Mouse (Mus musculus) adrenal gland, postnatal 25 days (tissue): ENCODE data around the gene Uchl4. TPM values are rescaled to one million over a fixed set of nuclear protein-coding genes. Genes with fewer than 3 reads are reported as not detected.
"Not testable (repeated sequence)": the region's sequence is repeated elsewhere in the genome, so short reads cannot be mapped to it uniquely, and the experiment has no call there.

Source experiments
- DNase-seq: peaks from one replicate; pipeline ENCODE4 v3.0.0; 2021; ENCODE audit warnings: mixed read lengths
- total RNA-seq: library from RNA; stranded (reverse); gene quantifications from 2 replicates; pipeline ENCODE4 v1.2.3, GENCODE M21; 2021

Uchl4 gene
- total RNA-seq, 1 experiment from 2014 or later, result 2.6 TPM

DNA sequence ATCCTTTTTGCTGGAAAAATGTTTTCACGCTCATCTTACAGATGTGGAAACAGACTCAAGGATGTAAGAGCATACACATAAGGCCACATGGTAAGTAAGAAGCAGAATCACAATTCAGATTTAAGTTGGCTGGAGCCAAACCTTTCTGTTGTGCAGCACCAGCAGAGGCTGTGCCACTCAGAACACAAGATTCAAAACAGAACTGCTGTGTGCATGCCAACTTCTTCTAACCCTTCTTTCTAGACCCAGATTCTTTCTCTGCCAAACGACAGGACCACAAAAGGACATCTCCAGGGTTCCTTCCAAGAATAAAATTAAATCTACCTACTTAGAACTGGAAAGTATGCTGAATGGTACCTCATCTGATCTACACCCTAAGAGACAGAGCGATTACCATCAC lies 3.3 kb upstream of the Uchl4 start:
- DNase-seq, result no peak

DNA sequence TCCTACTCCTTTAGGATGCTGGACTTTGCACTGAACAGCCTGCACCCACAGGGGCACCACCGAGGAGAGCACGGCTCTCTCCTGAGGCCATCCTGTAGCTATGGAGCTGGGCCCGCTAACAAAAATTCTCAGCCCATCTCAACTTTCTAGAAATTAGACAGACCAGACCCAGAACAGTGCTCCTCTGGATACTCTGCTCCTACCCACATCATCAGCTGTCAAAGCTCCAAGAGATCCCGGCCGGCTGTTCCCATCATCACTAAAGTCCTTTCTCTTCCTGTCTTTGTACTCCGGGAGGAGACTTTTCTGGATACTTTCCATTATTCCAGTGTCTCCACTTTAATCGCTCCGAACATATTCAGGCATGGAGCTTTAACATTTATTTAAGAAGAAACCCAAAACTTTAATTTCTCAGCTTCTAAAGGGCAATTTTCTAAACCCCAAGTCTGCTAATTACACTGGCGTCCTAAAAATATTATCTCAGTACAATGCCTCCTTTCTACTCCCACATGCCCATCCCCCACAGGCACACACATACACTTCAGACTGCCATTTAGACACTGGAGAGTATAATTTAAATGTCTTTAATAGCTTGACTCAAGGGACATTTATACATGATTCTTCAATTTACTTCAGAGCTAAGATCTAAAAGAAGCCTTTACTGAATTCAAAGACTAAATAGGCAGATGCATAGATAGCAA lies 2.6 kb upstream of the Uchl4 start:
- no peak for DNase-seq

DNA sequence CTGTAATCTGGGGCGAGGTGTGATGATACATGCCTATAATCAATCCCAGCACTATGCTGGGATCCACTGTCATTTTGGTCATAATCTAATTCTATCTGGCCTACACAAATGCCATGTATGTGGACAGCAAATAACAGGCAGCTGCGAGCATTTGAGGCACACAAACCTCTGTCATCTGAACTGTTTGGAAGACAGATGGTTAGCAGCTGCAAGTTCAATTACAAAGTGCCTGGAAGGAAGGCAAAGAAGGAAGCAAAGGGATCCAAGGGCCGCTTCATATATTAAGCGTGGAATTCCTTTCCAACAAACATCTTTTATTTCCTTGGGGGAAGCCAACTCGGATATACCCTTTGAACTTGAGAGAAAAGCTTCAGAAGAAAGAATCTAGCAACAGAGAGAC lies 1.3 kb upstream of the Uchl4 start:
- DNase-seq, result no peak

DNA sequence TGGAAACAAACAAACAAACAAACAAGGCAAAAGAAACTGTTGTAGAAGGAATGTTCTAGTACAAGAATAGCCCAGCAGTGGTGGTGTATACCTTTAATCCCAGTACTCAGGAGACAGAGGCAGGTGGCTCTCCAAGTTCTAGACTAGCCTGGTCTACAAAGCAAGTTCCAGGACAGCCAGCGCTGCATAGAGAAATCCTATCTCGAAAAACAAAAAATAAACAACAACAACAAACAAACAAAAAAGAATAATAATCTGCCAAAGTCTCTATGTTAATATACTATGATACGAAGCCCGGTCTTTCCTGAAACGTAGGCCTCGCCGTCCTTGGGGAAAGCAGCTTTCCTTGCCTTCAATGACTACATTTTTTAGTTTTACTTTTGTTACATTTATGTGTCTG lies 1.1 kb downstream of the Uchl4 start:
- no peak for DNase-seq

DNA sequence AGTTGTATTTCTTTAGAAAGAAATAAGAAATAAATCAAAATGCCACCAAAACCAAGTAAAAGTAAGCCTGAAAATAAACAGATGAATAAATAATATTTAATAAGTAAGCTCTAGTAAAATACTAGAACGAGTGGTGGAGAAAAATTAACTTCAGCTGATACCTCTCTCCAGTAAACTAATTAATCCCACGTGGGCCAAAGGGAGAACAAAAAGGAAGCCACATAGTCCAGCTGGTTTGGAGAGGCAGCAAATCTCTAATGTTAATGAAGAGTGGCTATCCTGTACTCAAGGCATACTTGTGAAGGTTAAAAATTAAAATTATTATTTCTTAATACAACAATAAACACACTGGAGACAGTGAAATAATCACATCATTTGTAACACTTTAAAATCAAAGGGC lies 5.1 kb downstream of the Uchl4 start:
- DNase-seq, result no peak

DNA sequence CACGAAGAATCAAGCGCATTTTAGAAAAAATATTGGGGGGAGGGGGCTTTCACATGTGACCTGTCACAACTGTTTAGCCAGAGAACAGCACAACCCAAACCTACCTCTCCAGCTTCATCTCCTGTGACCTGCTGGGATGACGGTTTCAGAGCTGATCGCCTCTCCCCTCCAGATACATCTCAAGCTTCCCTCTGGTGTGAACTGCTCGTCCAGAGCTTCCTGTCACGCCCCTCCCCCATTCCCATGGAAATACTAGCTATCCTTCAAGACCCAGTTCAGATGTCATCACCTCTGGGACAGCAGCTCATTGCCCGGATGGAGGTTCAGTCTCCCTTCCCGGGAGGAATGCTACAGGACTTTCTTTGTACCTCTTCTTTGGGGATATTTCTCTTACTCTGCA lies 5.7 kb downstream of the Uchl4 start:
- no peak for DNase-seq

DNA sequence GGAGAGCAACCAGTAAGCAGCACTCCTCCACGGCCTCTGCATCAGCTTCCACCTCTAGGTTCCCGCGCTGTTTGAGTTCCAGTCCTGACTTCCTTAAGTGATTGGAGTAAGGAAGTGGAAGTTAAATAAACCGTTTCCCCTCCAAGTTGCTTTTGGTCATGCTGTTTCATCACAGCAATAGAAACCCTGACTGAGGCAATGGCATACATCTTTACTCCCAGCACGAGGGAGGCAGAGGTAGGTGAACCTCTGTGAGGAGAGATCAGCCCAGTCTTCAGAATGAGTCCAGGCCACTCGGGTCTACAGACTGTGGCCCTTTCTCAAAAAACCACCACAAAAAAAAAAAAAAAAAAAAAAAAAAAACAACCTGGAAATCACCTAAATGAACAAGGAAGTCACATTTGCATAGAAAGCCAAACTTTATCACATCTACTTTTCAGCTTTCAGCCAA lies 7.4 kb downstream of the Uchl4 start:
- DNase-seq, result no peak

DNA sequence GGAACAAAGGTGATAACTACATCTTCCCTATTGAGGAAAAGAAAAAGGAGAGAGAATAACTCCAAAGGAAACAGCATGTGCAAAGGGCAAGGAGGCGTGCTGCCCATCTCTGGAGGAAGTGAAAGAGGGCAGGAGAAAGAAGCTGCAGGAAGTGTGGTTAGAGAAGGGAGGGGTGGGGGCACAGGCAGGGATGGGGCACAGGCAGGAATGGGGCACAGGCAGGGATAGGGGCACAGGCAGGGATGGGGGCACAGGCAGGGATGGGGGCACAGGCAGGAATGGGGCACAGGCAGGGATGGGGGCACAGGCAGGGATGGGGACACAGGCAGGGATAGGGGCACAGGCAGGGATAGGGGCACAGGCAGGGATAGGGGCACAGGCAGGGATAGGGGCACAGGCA lies 14.4 kb downstream of the Uchl4 start:
- no peak for DNase-seq

DNA sequence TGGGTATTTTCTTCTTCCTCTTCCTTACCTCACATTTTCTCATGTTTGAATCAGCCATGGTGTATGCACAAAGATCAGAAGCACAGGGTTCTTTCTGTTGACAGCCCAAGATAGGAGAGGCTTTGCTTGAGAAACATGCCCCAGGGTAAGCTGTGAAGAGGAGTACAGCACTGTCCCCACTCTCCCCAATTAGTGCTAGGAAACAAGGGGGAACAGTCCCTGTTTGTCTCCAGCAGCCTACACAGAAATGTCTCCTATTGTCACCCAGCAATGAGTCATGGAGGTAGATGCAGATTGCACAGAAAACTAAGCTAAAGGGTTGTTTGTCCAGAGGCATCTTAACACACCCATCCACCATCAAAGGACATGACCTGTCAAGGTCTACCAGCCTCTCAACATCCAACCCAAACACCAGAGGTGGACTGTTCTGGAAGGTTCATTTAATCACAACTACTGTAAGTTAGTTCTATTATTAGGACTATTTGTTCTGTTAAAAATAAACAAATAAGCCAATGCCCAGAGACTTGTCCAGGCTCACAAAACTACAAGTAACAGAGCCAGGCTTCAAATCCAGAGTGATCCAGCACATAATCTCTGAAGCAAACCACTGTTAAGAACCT lies 15.2 kb downstream of the Uchl4 start:
- DNase-seq, result no peak

DNA sequence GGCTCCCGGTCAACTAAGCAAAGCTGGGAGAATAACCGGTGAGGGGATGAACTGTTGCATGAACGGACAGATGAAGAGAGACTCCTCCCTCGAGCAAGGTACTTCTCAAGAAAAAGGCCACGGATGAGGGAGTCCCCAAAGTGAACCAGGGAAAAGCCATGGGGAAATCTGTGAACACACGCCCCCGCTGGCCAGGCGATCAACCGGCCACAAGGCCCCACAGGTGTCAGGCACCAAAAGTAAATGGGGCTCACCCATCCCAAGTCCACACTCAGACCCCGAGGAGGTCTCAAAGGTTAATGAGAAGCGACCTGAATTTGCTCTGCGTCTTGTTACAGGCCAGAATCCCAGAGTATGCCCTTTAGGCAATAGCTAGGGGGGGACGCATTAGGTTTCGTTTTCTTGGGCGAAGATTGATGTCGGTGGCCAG lies 17.6 kb downstream of the Uchl4 start:
- peak; percentile 18 for DNase-seq

DNA sequence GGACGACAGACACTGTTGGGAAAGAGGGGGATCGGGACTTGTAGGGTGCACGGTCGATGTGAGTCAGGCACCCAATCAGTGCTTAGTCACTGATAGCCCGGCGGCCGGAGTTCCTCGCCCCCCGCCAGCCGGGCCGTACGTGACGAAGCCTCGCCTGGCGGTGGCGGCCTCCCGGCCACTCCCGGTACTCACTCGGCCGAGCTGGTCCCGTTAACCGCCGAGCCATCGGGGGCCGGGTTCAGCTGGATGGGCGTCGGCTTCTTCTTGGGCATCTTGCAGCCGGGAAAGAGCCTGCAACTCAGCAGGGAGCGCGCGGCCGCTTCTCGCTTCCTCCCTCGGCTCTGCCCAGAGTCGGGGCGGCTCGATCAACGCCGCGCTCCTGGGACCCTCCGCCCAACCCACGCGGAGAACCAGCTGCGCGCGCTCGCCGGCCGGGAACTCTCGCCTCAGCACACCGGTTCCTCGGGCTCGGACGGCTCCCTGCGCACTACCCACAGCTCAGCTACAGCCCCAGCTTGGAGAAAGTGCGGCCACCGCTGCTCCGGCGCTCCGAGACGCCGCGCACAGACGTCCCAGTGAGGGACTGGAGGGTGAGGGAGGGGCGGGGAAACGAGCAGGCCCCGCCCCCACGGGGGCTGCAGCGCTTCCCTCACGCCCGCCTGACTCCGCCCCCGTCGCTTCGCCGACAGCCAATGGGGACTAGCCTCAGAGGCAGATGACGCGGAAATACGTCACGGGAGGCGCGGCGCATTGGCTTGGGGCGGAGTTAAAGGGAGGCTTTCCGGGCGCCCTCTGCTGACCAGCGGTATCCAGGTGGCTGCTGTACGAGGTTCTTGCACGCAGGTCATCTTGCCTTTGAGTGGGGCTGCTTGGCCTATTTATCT lies 18.3 kb downstream of the Uchl4 start, which contains the start of gene Map2k1:
Map2k1 (minus strand) TSS at position 611 of the 884 bp plus-strand sequence.
- peak; percentile 100 for DNase-seq

DNA sequence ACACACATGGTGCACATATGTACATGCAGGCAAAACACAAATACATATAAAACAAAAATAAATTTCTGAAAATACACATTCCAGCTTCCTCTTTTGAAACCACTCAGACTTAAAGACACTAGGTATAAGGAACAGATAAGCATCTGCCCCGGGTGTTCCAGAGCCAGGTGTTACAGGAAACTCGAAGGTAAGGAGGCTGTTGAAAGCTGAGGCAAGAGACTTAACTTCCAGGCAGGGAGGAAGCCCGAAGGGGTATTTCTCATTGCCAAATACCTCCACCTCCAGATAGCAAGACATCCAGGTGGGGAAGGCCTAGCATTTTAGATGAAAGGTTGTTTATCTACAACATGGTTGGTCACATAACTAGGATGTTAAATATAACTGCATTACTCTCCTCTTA lies 20.4 kb downstream of the Uchl4 start:
- DNase-seq, result no peak

DNA sequence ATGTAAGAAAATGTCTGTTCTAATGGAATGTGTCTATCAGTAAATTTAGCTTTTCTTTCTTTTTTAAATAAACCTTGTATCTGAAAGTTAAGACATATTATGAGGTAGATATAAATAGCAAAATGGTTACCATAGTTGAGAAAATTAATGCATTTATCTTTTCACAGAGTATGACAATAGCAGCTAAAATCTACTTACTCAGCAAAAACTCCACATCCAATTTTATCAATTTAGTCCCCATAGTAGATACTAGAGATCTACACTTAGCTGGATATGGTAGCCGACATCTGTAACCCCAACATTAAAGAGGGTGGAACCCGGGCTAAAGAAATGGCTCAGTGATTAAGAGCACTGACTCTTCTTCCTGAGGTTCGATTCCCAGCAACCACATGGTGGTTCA lies 21.2 kb downstream of the Uchl4 start:
- no peak for DNase-seq

DNA sequence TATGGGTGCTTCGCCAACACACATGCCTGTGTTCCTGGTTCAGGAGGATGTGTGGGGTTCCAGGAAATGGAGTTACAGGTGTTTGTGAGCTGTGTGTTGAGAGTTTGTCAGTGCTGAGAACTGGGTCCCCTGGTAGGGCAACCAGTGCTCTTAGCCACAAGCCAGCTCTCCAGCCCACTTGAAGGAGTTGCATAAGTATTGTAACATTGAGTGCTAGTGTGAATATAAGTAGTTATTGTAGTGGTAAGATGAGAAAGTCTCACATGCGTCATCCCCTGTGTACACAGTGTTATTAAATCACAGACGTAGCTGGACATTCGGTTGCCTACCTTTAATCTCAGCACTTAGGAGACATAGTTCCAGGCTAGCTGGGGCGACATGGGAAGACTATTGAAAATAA lies 24.9 kb downstream of the Uchl4 start:
- no peak for DNase-seq

DNA sequence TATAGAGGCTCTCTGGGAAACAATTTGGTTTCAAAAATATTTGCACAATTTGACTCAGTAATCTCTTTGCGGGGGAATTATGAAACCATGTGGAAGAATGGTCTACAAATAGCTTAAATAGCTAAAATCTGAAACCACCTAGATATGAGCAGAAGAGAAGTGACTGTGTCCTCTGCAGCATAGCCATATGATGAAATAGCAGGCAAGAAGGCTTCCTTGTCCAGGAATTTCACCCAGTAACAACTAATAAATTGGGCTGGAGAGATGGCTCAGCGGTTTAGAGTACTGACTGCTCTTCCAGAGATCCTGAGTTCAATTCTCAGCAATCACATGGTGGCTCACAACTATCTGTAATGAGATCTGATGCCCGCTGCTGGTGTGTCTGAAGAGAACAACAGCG lies 26.0 kb downstream of the Uchl4 start:
- no peak for DNase-seq

DNA sequence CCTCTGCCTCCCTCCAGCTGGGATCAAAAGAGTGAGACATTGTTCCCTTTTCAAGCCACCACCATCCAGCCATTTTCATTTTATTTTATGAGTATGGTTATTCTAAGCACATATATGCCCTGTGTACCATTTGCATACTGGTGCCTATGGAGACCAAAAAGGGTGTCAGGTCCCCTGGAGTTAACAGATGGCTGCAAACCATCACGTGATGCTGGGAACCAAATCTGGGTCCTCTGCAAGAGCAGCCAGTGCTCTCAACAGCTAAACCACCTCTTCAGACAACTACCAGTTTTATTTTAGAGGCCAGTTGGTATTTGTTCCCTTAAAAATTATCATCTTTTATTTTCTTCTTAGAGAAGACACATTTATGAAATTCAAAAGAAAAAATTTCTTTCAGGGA lies 29.8 kb downstream of the Uchl4 start:
- no peak for DNase-seq

DNA sequence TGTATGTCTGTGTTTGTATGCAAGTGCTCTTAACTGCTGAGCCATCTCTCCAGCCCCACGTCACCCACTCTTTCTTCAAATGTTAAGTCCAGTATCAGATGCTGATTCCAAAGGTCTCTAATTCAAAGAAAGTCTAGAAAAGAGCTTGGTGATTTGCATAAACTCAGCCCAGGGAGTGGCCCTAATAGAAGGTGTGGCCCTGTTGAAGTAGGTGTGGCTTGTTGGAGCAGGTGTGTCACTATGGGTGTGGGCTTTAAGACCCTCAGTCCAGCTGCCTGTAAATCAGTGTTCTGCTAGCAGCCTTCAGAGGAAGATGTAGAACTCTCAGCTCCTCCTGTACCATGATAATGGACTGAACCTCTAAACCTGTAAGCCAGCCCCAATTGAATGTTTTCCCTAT lies 32.2 kb downstream of the Uchl4 start:
- no peak for DNase-seq

DNA sequence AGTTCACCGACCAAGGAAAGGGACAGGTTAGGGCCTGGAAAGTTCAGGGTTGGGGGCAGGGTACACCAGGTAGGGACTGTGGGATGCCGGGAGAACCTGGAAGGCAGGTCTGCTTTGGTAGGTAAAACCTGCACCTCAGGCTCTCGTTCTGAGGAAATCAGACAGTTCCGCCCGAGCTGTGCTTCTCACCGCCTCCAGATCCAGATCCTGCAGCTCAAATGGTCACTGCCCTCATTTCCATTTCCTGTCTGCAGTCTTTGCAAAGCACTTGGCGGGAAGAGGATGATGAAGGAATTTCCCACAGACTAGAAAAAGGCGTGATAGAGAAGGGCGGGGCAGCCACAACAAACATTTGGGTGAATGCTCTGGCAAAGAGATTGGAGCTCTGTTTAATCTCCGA lies 33.2 kb downstream of the Uchl4 start:
- DNase-seq, result no peak

DNA sequence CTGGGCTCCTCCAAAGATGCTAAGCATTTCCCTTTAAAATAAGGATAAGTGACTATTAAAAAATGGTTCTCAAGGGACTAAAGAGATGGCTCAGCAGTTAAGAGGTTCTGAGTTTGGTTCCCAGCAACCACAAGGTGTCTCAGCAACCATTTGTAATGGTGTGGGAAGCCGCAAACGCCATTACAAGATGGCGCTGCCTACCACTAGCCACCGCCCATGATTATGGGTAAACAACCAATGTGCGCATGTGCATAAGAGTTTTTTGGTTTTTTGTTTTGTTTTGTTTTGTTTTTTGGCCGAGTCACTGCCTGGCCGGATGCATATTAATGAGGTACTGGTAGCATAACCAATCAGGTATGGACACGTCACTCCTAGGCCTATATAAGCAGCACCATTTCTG lies 33.8 kb downstream of the Uchl4 start:
- not testable (repeated sequence) for DNase-seq

DNA sequence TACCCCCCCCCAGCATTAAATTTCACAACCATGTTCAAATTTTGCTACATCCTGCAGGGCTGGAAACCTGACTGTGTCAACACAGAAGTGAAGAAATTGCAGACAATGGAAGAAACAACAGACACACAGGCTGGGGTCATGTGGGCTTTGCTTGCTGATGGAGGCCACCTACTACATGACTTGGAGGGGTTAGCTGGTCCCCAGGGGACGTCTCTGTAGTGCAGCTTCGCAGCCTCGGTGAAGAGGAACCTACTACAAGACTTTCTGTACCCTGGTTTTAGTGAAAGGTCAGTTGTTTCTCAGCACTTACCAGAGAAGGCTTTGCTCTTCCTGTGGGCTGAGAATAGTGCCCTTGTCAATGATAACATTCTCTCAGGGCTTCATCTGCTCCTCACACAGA lies 36.2 kb downstream of the Uchl4 start:
- no peak for DNase-seq

DNA sequence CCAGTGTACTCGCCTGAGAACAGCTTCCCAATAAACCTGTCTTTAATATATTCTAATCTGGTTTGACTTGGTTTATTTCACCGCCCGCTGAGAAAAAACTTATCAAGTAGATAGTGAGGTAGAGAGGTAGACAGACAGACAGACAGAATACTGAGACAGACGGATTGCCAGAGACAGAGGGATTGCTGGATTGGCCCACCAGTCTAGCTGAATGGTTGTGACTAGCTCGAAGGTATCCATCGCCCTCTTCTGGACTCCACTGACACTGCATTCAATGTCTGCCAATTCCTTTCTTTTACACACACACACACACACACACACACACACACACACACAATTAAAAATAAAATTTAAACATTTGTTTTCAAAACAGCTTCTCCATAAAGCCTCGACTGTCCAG lies 37.6 kb downstream of the Uchl4 start:
- DNase-seq, result peak; percentile 23

DNA sequence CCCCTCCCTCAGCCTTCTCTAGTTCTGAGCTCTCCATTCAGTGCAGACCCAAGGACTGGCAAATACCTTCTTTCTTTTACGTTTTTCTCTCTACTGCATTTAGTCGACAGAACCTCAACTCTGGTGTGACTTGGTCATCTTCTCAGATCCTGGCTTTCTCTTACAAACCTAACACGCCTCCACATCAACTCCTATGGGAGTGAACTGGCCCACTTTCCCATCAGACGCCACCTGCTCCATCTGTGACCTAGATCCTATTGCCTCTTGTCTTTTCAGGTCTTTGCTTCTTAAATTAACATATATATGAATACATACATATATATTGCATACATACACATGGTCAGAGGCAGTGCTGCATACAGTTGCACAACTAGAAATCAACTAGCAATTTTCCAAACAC lies 38.8 kb downstream of the Uchl4 start:
- no peak for DNase-seq

DNA sequence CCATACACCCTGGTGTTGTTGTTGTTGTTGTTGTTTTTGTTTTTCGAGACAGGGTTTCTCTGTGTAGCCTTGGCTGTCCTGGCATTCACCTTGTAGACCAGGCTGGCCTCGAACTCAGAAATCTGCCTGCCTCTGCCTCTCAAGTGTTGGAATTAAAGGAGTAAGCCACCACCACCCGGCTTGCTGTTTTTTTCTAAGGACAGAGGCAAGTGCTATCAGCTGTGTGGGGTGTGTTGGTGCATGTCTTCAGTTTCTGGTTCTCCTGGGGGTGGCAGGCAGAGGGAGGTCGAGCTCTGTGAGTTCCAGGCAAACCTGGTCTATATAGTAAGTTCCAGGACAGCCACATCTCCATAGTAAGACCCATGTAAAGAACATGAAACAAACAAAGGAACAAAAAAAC lies 39.3 kb downstream of the Uchl4 start:
- DNase-seq, result no peak
